Mouse (Mus musculus): ENCODE measurements at regions not wholly inside any gene's neighbourhood (a gene's known extent, or its start where the extent isn't known, plus 50 kb on each side); places are given as distances from the start of the nearest gene placed in this dataset.
"Not testable (repeated sequence)": the region's sequence is repeated elsewhere in the genome, so short reads cannot be mapped to it uniquely, and the experiment has no call there.

GRCm38 (mm10) chr16:63104383-63104782 lies 250.3 kb downstream of the Pros1 start:
- no peak for DNase-seq (ENCODE audit: low spot score)

- DNase-seq (ENCODE audit: low spot score): no peak
Measured at GRCm38 (mm10) chr16:63104938-63105714, 251.0 kb downstream of the Pros1 start.

- DNase-seq (ENCODE audit: low spot score): no peak
Measured at GRCm38 (mm10) chr16:63116456-63116855, 262.3 kb downstream of the Pros1 start.

GRCm38 (mm10) chr16:63118721-63119120 lies 264.6 kb downstream of the Pros1 start:
- DNase-seq (ENCODE audit: low spot score): no peak

GRCm38 (mm10) chr16:63143851-63144250 lies 289.7 kb downstream of the Pros1 start:
- no peak for DNase-seq (ENCODE audit: low spot score)

- DNase-seq (ENCODE audit: low spot score): no peak
Measured at GRCm38 (mm10) chr16:63155300-63155821, 301.3 kb downstream of the Pros1 start.

- no peak for DNase-seq (ENCODE audit: low spot score)
Measured at GRCm38 (mm10) chr16:63170101-63170500, 316.0 kb downstream of the Pros1 start.

GRCm38 (mm10) chr16:63179228-63179627 lies 325.1 kb downstream of the Pros1 start:
- no peak for DNase-seq (ENCODE audit: low spot score)

GRCm38 (mm10) chr16:63191181-63191580 lies 337.1 kb downstream of the Pros1 start:
- DNase-seq (ENCODE audit: low spot score): no peak

GRCm38 (mm10) chr16:63191623-63192022 lies 337.5 kb downstream of the Pros1 start:
- DNase-seq (ENCODE audit: low spot score): no peak

- no peak for DNase-seq (ENCODE audit: low spot score)
Measured at GRCm38 (mm10) chr16:63194595-63194994, 340.5 kb downstream of the Pros1 start.

- not testable (repeated sequence) for DNase-seq (ENCODE audit: low spot score)
Measured at GRCm38 (mm10) chr16:63213471-63213870, 359.4 kb downstream of the Pros1 start.

- no peak for DNase-seq (ENCODE audit: low spot score)
Measured at GRCm38 (mm10) chr16:63220228-63220879, 366.2 kb downstream of the Pros1 start.

- DNase-seq (ENCODE audit: low spot score): no peak
Measured at GRCm38 (mm10) chr16:63224608-63225007, 370.5 kb downstream of the Pros1 start.

- DNase-seq (ENCODE audit: low spot score): no peak
Measured at GRCm38 (mm10) chr16:63225097-63225496, 371.0 kb downstream of the Pros1 start.

GRCm38 (mm10) chr16:63229135-63229534 lies 375.0 kb downstream of the Pros1 start:
- DNase-seq (ENCODE audit: low spot score): no peak

GRCm38 (mm10) chr16:63229567-63229966 lies 375.5 kb downstream of the Pros1 start:
- no peak for DNase-seq (ENCODE audit: low spot score)

GRCm38 (mm10) chr16:63270173-63270572 lies 416.1 kb downstream of the Pros1 start:
- DNase-seq (ENCODE audit: low spot score): no peak

- no peak for DNase-seq (ENCODE audit: low spot score)
Measured at GRCm38 (mm10) chr16:63277556-63277955, 423.4 kb downstream of the Pros1 start.

- no peak for DNase-seq (ENCODE audit: low spot score)
Measured at GRCm38 (mm10) chr16:63278259-63278697, 424.2 kb downstream of the Pros1 start.

GRCm38 (mm10) chr16:63287655-63288054 lies 433.5 kb downstream of the Pros1 start:
- DNase-seq (ENCODE audit: low spot score): peak; percentile 13

GRCm38 (mm10) chr16:63311676-63312075 lies 457.6 kb downstream of the Pros1 start:
- no peak for DNase-seq (ENCODE audit: low spot score)

- no peak for DNase-seq (ENCODE audit: low spot score)
Measured at GRCm38 (mm10) chr16:63313544-63313943, 459.4 kb downstream of the Pros1 start.
